Mouse (Mus musculus): Measurements from ENCODE around the gene Chd4. TPM values are rescaled to one million over a fixed set of nuclear protein-coding genes. Genes with fewer than 3 reads are reported as not detected.
A peak's percentile ranks its signal among the peaks of the same experiment; 100 is the strongest.
"Not testable (repeated sequence)": the region's sequence is repeated elsewhere in the genome, so short reads cannot be mapped to it uniquely, and the experiment has no call there.

Gene Chd4
- total RNA-seq, 2 experiments from 2014 or later = 166 to 171 TPM

GRCm38 (mm10) chr6:125155262-125155661, 59.5 kb downstream of the Chd4 start:
- DNase-seq (ENCODE audit: extremely low spot score in 1 of 2, low spot score in 2 of 2) = no peak
- TF ChIP-seq CTCF (IDR thresholded peaks at IDR 0.05) = no peak
- H3K4me3 ChIP-seq = no peak overlapping the region
- no peak overlapping the region for H3K27ac ChIP-seq
- intact Hi-C loops (cut with DNase I) = no loop called here

DNA sequence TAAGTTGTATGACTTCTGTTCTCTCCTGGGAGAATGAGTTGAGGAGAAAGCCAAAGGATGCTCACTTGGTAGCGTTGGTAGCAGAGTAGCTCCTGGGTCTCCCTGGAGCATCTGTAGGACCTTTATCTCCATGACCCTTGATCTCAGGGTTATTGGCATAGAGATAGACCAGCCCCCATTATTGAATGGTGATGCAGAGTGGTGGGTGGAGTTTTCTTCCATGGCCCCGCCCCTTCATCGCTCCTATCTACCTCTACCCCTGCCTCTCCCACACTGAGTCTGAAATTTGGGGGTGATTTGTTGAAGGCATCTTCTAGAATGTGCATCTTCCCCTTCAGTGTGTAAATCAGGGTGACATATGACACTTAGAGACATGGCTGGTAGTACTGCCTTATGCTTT, 60.7 kb downstream of the Chd4 start:
- intact Hi-C loops (cut with DNase I) = no loop called here
- Histone ChIP-seq H3K4me3 (no peak overlapping the region), H3K27ac (no peak overlapping the region)
- no peak for TF ChIP-seq CTCF (IDR thresholded peaks at IDR 0.05)
- no peak for DNase-seq (ENCODE audit: extremely low spot score in 1 of 2, low spot score in 2 of 2)

- Histone ChIP-seq H3K27ac (no peak overlapping the region), H3K4me3 (no peak overlapping the region)
- intact Hi-C loops (cut with DNase I) = no loop called here
- DNase-seq (ENCODE audit: extremely low spot score in 1 of 2, low spot score in 2 of 2) = peak in 1 of 2 experiments; percentile 13
- no peak for TF ChIP-seq CTCF (IDR thresholded peaks at IDR 0.05)
Observed at GRCm38 (mm10) chr6:125156903-125157614, 61.3 kb downstream of the Chd4 start.

- no peak for TF ChIP-seq CTCF (IDR thresholded peaks at IDR 0.05)
- intact Hi-C loops (cut with DNase I) = no loop called here
- no peak overlapping the region for H3K4me3 ChIP-seq
- H3K27ac ChIP-seq = no peak overlapping the region
- peak in 1 of 2 experiments; percentile 13 for DNase-seq (ENCODE audit: extremely low spot score in 1 of 2, low spot score in 2 of 2)
Observed at GRCm38 (mm10) chr6:125158944-125159492, 63.2 kb downstream of the Chd4 start.

- no peak overlapping the region for H3K4me3 ChIP-seq
- no peak overlapping the region for H3K27ac ChIP-seq
- TF ChIP-seq CTCF (IDR thresholded peaks at IDR 0.05) = no peak
- intact Hi-C loops (cut with DNase I) = no loop called here
- no peak for DNase-seq (ENCODE audit: extremely low spot score in 1 of 2, low spot score in 2 of 2)
Observed at GRCm38 (mm10) chr6:125159773-125160557, 64.2 kb downstream of the Chd4 start.

- no peak overlapping the region for H3K27ac ChIP-seq
- intact Hi-C loops (cut with DNase I) = no loop called here
- no peak for TF ChIP-seq CTCF (IDR thresholded peaks at IDR 0.05)
- H3K4me3 ChIP-seq = no peak overlapping the region
- DNase-seq (ENCODE audit: extremely low spot score in 1 of 2, low spot score in 2 of 2) = no peak
Observed at GRCm38 (mm10) chr6:125160558-125160853, 64.7 kb downstream of the Chd4 start.

- H3K27ac ChIP-seq = peak overlapping the region; percentile 45; the same call in 1 of the 2 replicates
- DNase-seq (ENCODE audit: extremely low spot score in 1 of 2, low spot score in 2 of 2) = peak; percentile 50 to 54
- intact Hi-C loops (cut with DNase I) = loop anchor here (1.0 kb wide), 1 partner anchor 12 kb away; no protein-coding TSS in a partner anchor
- TF ChIP-seq CTCF (IDR thresholded peaks at IDR 0.05) = no peak
- H3K4me3 ChIP-seq = no peak overlapping the region
Observed at GRCm38 (mm10) chr6:125160854-125161760, 65.3 kb downstream of the Chd4 start.

DNA sequence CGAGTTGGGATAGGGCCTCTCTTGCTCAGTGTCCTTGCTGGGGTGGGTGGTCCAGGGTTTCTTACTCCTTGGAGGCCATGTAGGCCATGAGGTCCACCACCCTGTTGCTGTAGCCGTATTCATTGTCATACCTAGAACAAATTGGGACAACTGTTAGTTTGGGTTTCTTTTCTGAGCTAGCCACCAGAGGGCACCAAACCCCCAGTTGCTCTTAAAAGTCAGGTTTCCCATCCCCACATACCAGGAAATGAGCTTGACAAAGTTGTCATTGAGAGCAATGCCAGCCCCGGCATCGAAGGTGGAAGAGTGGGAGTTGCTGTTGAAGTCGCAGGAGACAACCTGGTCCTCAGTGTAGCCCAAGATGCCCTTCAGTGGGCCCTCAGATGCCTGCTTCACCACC, 66.2 kb downstream of the Chd4 start:
- DNase-seq (ENCODE audit: extremely low spot score in 1 of 2, low spot score in 2 of 2) = peak; percentile 65
- intact Hi-C loops (cut with DNase I) = loop anchor here (1.0 kb wide), 2 partner anchors 13 to 109 kb away; no protein-coding TSS in a partner anchor
- H3K27ac ChIP-seq, H3K4me3 ChIP-seq: not testable (repeated sequence)
- TF ChIP-seq CTCF (IDR thresholded peaks at IDR 0.05) = peak; percentile 60

DNA sequence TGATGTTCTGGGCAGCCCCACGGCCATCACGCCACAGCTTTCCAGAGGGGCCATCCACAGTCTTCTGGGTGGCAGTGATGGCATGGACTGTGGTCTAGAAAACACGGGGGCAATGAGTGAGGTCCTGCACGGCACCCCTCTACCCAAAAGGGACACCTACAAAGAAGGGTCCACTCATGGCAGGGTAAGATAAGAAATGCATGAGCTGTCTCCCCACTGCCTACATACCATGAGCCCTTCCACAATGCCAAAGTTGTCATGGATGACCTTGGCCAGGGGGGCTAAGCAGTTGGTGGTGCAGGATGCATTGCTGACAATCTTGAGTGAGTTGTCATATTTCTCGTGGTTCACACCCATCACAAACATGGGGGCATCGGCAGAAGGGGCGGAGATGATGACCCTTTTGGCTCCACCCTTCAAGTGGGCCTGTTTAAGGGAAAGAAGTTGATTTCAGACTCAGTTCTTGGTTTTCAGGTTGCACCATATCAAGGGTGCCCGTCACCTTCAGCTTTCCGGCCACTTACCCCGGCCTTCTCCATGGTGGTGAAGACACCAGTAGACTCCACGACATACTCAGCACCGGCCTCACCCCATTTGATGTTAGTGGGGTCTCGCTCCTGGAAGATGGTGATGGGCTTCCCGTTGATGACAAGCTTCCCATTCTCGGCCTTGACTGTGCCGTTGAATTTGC, 67.0 kb downstream of the Chd4 start:
- DNase-seq (ENCODE audit: extremely low spot score in 1 of 2, low spot score in 2 of 2) = peak in 1 of 2 experiments; percentile 8
- intact Hi-C loops (cut with DNase I) = loop anchor here (1.0 kb wide), 1 partner anchor 109 kb away; no protein-coding TSS in a partner anchor
- peak overlapping the region; percentile 28; the same call in 1 of the 2 replicates for H3K4me3 ChIP-seq
- H3K27ac ChIP-seq = not testable (repeated sequence)

DNA sequence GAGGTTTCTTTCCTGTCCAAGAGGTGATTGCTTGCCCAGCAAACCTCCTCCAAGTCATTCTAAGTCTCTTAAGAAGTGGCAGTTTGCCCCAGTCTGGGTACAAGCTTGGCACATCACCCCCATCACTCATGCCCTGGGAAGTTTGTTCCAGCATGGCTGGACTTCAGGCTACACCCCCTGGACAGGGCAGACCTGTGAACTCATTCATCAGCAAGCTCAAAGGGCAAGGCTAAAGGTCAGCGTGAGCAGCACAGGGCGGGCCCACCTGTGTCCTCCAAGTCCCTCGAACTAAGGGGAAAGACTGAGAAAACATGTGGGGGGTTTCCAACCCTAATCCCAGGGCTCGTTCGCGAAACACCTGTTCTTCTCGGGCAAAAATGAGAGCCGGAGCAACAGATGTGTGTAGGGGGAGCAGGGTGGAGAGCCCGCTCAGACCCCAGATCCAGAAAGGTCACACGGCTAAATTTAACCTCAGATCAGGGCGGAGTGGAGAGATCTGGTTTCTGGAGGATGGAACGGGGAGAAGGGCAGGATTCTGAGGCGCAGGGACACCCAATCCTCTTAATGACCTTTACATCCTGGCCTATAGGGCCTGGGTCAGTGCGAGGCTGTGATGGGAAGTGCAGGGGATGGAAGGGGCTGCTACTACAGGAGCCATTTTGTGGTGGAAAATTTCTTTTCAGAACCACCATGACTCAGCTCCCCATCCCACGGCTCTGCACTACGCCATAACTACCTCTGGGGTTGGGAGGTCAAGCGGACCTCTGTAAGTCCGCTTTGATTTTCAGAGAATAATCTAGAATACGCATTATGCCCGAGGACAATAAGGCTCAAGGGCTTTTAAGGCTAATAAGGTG, 68.2 kb downstream of the Chd4 start:
- intact Hi-C loops (cut with DNase I) = no loop called here
- Histone ChIP-seq H3K4me3 (peak overlapping the region; percentile 73), H3K27ac (peak overlapping the region; percentile 99)
- peak in 1 of 2 experiments; percentile 44 for DNase-seq (ENCODE audit: extremely low spot score in 1 of 2, low spot score in 2 of 2)
- no peak for TF ChIP-seq CTCF (IDR thresholded peaks at IDR 0.05)

All from left cerebral cortex, adult 2 months (tissue).